Mouse (Mus musculus): Measurements from ENCODE around the gene Olfr154. TPM values are rescaled to one million over a fixed set of nuclear protein-coding genes. Genes with fewer than 3 reads are reported as not detected.
"Not testable (repeated sequence)": the region's sequence is repeated elsewhere in the genome, so short reads cannot be mapped to it uniquely, and the experiment has no call there.

The Olfr154 gene
- not detected for total RNA-seq (2021)
- long read RNA-seq, experiment 1, result 0 reads
- long read RNA-seq, experiment 2, result 0 reads

GRCm38 (mm10) chr2:85664355-85664754, at the start of gene Olfr154:
Gene Olfr154, minus strand, starts transcription at chr2:85664455.
- DNase-seq (ENCODE audit: low spot score), result not testable (repeated sequence)

DNA sequence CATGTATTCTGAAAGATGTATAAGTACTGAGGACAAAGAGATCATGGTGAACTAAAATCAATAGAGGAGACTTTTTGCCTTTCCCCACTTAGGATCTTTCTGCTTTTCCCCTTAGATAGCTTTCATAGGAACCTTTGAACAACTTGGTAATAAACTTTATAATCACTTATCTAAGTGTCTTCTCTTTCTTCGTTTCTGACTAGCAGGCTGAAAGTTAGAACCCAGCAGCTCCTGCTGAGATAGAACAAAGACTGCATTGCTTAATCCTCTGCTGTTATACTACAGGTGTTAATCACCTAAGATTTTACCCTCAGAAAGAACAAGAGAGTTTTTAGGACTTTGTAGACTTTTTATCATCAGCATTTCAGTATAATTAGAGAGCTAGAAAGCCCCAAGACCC, 46.9 kb upstream of the Olfr154 start:
- DNase-seq (ENCODE audit: low spot score), result no peak

DNA sequence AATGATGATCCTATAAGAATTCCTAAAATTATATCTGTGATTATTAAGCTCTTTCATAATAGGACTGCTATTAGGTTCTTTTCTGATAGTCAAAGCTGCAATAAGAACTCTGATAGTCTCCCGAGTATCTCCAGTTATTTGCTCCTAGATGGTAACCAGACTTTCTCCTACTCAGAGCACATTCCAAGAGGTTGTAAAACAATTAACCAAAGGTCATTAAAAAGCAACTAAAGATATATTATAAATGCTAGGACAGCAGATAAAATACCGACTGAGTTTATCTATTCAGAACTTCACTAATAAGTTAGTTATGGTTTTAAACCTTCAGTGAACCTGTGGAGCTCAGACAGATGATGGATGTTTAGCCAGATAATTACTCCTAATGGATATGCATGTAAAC, 46.4 kb upstream of the Olfr154 start:
- not testable (repeated sequence) for DNase-seq (ENCODE audit: low spot score)

- DNase-seq (ENCODE audit: low spot score), result no peak
Observed at GRCm38 (mm10) chr2:85689131-85689530, 24.9 kb upstream of the Olfr154 start, which contains the start of gene Olfr1008. Gene Olfr1008, plus strand, starts transcription at chr2:85689431.

DNA sequence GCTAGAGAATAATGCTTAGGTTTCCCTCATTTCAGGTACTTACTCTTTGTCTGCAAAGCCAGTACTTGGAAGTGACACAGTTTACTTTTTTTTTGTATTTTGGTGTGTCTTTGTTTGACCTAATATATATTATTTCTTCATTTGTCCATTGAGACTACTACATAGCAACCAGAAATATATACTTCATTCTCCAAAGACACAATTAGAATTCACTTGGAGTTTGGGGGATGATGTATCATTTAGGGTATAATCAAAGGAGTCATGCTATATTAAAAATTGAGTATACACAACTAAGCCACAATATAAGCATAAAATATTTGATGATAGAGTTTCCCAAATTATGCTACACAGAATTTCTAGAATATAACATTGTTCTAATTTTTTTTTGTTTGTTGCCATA, 14.4 kb upstream of the Olfr154 start, which contains the start of gene Olfr1006:
Gene Olfr1006 (minus strand): TSS at position 101 of the 400 bp plus-strand sequence.
- DNase-seq (ENCODE audit: low spot score), result no peak

GRCm38 (mm10) chr2:85650604-85651003, 13.7 kb downstream of the Olfr154 start, which contains the start of gene Olfr1002:
Gene Olfr1002, minus strand, starts transcription at chr2:85650704.
- no peak for DNase-seq (ENCODE audit: low spot score)

Other genes starting within 250 kb of the Olfr154 start
- not detected for gene Olfr993, start 249.6 kb downstream of the Olfr154 start, total RNA-seq (2021)
- gene Olfr994, start 228.0 kb downstream of the Olfr154 start, total RNA-seq (2021), result not detected
- gene Olfr995, start 220.8 kb downstream of the Olfr154 start, total RNA-seq (2021), result not detected
- not detected for gene 4833423E24Rik, start 145.4 kb downstream of the Olfr154 start, total RNA-seq (2021)
- not detected for gene Olfr996, start 85.2 kb downstream of the Olfr154 start, total RNA-seq (2021)
- gene Olfr998, start 75.5 kb downstream of the Olfr154 start, total RNA-seq (2021), result not detected
- gene Olfr1000, start 52.6 kb downstream of the Olfr154 start, total RNA-seq (2021), result not detected
- gene Olfr1002, start 13.8 kb downstream of the Olfr154 start, total RNA-seq (2021), result not detected
- gene Olfr1006, start 14.3 kb upstream of the Olfr154 start, total RNA-seq (2021), result not detected
- gene Olfr1008, start 25.0 kb upstream of the Olfr154 start, total RNA-seq (2021), result not detected
- gene Olfr1009, start 51.0 kb upstream of the Olfr154 start, total RNA-seq (2021), result not detected
- not detected for gene Olfr1012, start 98.3 kb upstream of the Olfr154 start, total RNA-seq (2021)
- gene Olfr1013, start 102.6 kb upstream of the Olfr154 start, total RNA-seq (2021), result not detected
- not detected for gene Olfr1014, start 108.3 kb upstream of the Olfr154 start, total RNA-seq (2021)
- not detected for gene Olfr1015, start 117.6 kb upstream of the Olfr154 start, total RNA-seq (2021)
- not detected for gene Olfr1016, start 138.1 kb upstream of the Olfr154 start, total RNA-seq (2021)
- gene Olfr1018, start 154.0 kb upstream of the Olfr154 start, total RNA-seq (2021), result not detected
- not detected for gene Olfr1019, start 181.0 kb upstream of the Olfr154 start, total RNA-seq (2021)
- not detected for gene Olfr1020, start 182.6 kb upstream of the Olfr154 start, total RNA-seq (2021)
- not detected for gene Olfr1022, start 204.1 kb upstream of the Olfr154 start, total RNA-seq (2021)
- gene Olfr1023, start 221.2 kb upstream of the Olfr154 start, total RNA-seq (2021), result not detected
- gene Olfr1024, start 240.6 kb upstream of the Olfr154 start, total RNA-seq (2021), result not detected

All from gastrocnemius, adult 18-20 months (tissue).